In the genomic region with DNA sequence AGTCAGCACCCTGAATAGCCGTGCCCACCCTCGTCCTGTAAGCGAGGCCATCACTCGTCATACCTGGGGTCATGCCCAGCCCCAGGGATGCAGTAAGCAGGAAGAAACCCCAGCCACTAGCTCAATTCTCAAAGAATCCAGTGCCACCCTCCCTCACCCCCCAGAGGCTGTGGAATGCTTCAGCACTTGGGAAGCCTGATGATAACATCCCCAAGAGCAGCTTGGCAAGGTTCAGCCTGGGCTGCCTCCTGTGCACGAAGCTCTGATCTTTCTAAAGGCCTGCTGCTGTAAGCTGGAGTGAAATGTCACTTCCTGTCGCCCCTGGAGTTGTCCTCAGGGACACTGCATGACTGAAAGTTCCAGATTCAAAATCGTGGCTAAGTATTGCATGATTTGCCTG, we compare ENCODE assay signal across 17 mouse cellular contexts. TPM values are rescaled to one million over a fixed set of nuclear protein-coding genes. Genes with fewer than 3 reads are reported as not detected.
A peak's percentile ranks its signal among the peaks of the same experiment; 100 is the strongest.
DNase-seq lines count a peak whose midpoint lies in the region; ATAC-seq and TF ChIP-seq lines count a peak whose summit lies in the region.
"Had no signal": no experiment of that assay in that cellular context is flagged by ENCODE, and none has a peak within 500 bp of the region (broad histone marks: within the 10 kb centered on the region; RNA-seq: fewer than 3 reads in every experiment).

No protein-coding gene starts in this region.

- H3K9ac ChIP-seq in heart, embryonic 16.5 days (ENCODE audit: low read length), result no peak overlapping the region
- H3K9ac ChIP-seq in heart, embryonic 11.5 days (ENCODE audit: low read depth, low read length), result no peak overlapping the region
- H3K9ac ChIP-seq: forebrain, embryonic 15.5 days; hindbrain, embryonic 12.5 days had no signal

- H3K4me3 ChIP-seq in heart, embryonic 16.5 days (ENCODE audit: low read length), result no peak overlapping the region
- no peak overlapping the region for H3K4me3 ChIP-seq in heart, embryonic 11.5 days (ENCODE audit: low read depth, low read length)
- no peak overlapping the region for H3K4me3 ChIP-seq in olfactory bulb, adult 2 months (ENCODE audit: insufficient read depth, low read depth, low read length)
- H3K4me3 ChIP-seq: embryonic facial prominence, embryonic 10.5 days; erythroblast, embryonic 14.5 days; forebrain, embryonic 10.5 days; forebrain, embryonic 15.5 days; heart, adult 2 months; hindbrain, embryonic 12.5 days had no signal

- H3K9me3 ChIP-seq in heart, embryonic 16.5 days (replicated peaks; ENCODE audit: control insufficient read depth, low read length), result no peaks in the 10 kb centered on the region
- no peaks in the 10 kb centered on the region for H3K9me3 ChIP-seq in heart, embryonic 11.5 days (replicated peaks; ENCODE audit: control insufficient read depth, low read length)
- H3K9me3 ChIP-seq: embryonic facial prominence, embryonic 10.5 days; forebrain, embryonic 10.5 days; forebrain, embryonic 15.5 days; hindbrain, embryonic 12.5 days had no signal

- DNase-seq in 3T3-L1 (ENCODE audit: low read depth, low spot score), result peak; percentile 42
- DNase-seq in NIH3T3 (ENCODE audit: low read depth), result peak; percentile 43
- DNase-seq in cerebellum, postnatal 10 days, result no peak
- DNase-seq: cerebellum, adult 18-20 months; kidney, adult 8-10 months had no signal

- 53% methylated on average over 7 of the region's 7 CpGs for WGBS in heart, embryonic 16.5 days
- 65% methylated on average over 7 of the region's 7 CpGs for WGBS in heart, embryonic 11.5 days (ENCODE audit: insufficient replicate concordance)
- WGBS in olfactory bulb, adult 2 months, result 89% methylated on average over 7 of the region's 7 CpGs

- TF ChIP-seq POLR2A in olfactory bulb, adult 2 months (IDR thresholded peaks at IDR 0.05; ENCODE audit: insufficient read depth, low read depth, low read length), result no peak

- H3K27ac ChIP-seq in heart, embryonic 16.5 days (ENCODE audit: low read length), result no peak overlapping the region
- H3K27ac ChIP-seq in heart, embryonic 11.5 days (ENCODE audit: low read depth, low read length), result no peak overlapping the region
- peak overlapping the region; percentile 89 for H3K27ac ChIP-seq in olfactory bulb, adult 2 months (ENCODE audit: insufficient read depth, low read depth, low read length)
- H3K27ac ChIP-seq: embryonic facial prominence, embryonic 10.5 days; forebrain, embryonic 10.5 days; forebrain, embryonic 15.5 days; heart, adult 2 months; hindbrain, embryonic 12.5 days had no signal

- peak; percentile 38; the same call in 1 of the 2 replicates for ATAC-seq in heart, embryonic 16.5 days (replicated peaks; ENCODE audit: extremely low read depth, insufficient read depth, low FRiP score)
- no peak for ATAC-seq in heart, embryonic 11.5 days (replicated peaks; ENCODE audit: insufficient number of reproducible peaks, low FRiP score, low TSS enrichment)
- ATAC-seq: forebrain, embryonic 15.5 days; inflammation-experienced regulatory T-cells, adult 6 months; intestine, postnatal 0 days had no signal

- peaks cover 6% of the 10 kb centered on the region for H3K27me3 ChIP-seq in heart, embryonic 16.5 days (ENCODE audit: control insufficient read depth, insufficient read depth, low read length)
- peaks cover 10% of the 10 kb centered on the region for H3K27me3 ChIP-seq in heart, embryonic 11.5 days (ENCODE audit: control insufficient read depth, insufficient read depth, low read length)
- H3K27me3 ChIP-seq: forebrain, embryonic 15.5 days; hindbrain, embryonic 12.5 days; Patski had no signal

- no peak for TF ChIP-seq CTCF in olfactory bulb, adult 2 months (IDR thresholded peaks at IDR 0.05; ENCODE audit: insufficient read depth, low read depth, low read length)

- peaks cover 28% of the 10 kb centered on the region for H3K4me1 ChIP-seq in heart, embryonic 16.5 days (ENCODE audit: control insufficient read depth, insufficient read depth, low read length)
- H3K4me1 ChIP-seq in heart, embryonic 11.5 days (ENCODE audit: control insufficient read depth, insufficient read depth, low read length), result peaks cover 25% of the 10 kb centered on the region
- peaks cover 37% of the 10 kb centered on the region for H3K4me1 ChIP-seq in olfactory bulb, adult 2 months (ENCODE audit: control insufficient read depth, insufficient read depth, low read length)
- H3K4me1 ChIP-seq: forebrain, embryonic 15.5 days had no signal

- H3K4me2 ChIP-seq in heart, embryonic 16.5 days (ENCODE audit: low read depth, low read length), result no peak overlapping the region
- no peak overlapping the region for H3K4me2 ChIP-seq in heart, embryonic 11.5 days
- H3K4me2 ChIP-seq: forebrain, embryonic 15.5 days; hindbrain, embryonic 12.5 days had no signal

- no peaks in the 10 kb centered on the region for H3K36me3 ChIP-seq in heart, embryonic 16.5 days (ENCODE audit: control insufficient read depth, insufficient read depth)
- no peaks in the 10 kb centered on the region for H3K36me3 ChIP-seq in heart, embryonic 11.5 days (ENCODE audit: control insufficient read depth, insufficient read depth, low read length)
- H3K36me3 ChIP-seq: embryonic facial prominence, embryonic 10.5 days; forebrain, embryonic 10.5 days; forebrain, embryonic 15.5 days; hindbrain, embryonic 12.5 days had no signal

RNA-seq across cellular contexts. Expression of gene Fhdc1, which starts 41.4 kb away (rescaled TPM):
- 1.7 and 2.0 TPM in 2 replicates for polyA plus RNA-seq in heart, embryonic 16.5 days (2015; fragmentation: Nextera tagmentation; extraction: Ambion mirVana)
- polyA plus RNA-seq in heart, embryonic 11.5 days (2014; fragmentation: Nextera tagmentation; extraction: Ambion mirVana), result 1.4 and 5.0 TPM in 2 replicates
- not detected in 2 replicates for polyA plus RNA-seq in olfactory bulb, adult 2 months (2012; ENCODE audit: insufficient read depth, insufficient read length, low replicate concordance, missing spikeins)

Comparison
In these comparisons a context has a peak if more than half of its experiments do, and no peak if none do; other contexts are left out.
1. DNase-seq: peak in 3T3-L1 (single experiment) and NIH3T3 (single experiment); none in cerebellum, postnatal 10 days (0 of 2).